Mouse (Mus musculus) testis, adult 2 months (tissue): ENCODE measurements around the gene Fam214a. TPM values are rescaled to one million over a fixed set of nuclear protein-coding genes. Genes with fewer than 3 reads are reported as not detected.
"Not testable (repeated sequence)": the region's sequence is repeated elsewhere in the genome, so short reads cannot be mapped to it uniquely, and the experiment has no call there.

Experiments used
- H3K27ac ChIP-seq: fragments of 200-500 bp; 2 replicates; pipeline ENCODE4 v1.5.1; 2012; ENCODE audit warnings: low read depth, low read length; ENCODE audit not compliant: control insufficient read depth, insufficient read depth
- H3K27me3 ChIP-seq: fragments of 200-500 bp; 2 replicates; pipeline ENCODE4 v1.6.1; 2012; ENCODE audit warnings: mild to moderate bottlenecking, low read length, moderate library complexity; ENCODE audit not compliant: control insufficient read depth, insufficient read depth
- H3K36me3 ChIP-seq: fragments of 200-500 bp; 2 replicates; pipeline ENCODE4 v1.6.1; 2012; ENCODE audit warnings: mild to moderate bottlenecking, low read length; ENCODE audit not compliant: control insufficient read depth, insufficient read depth
- H3K4me1 ChIP-seq: fragments of 200-500 bp; 2 replicates; pipeline ENCODE4 v1.6.1; 2012; ENCODE audit warnings: low read length; ENCODE audit not compliant: control insufficient read depth, insufficient read depth
- H3K4me3 ChIP-seq: fragments of 200-500 bp; 2 replicates; pipeline ENCODE4 v1.5.1; 2012; ENCODE audit warnings: low read depth, mild to moderate bottlenecking, low read length, moderate library complexity, mixed read lengths; ENCODE audit not compliant: control insufficient read depth
- CTCF ChIP-seq: fragments of 200-500 bp; IDR thresholded peaks from 2 replicates; pipeline ENCODE4 v1.5.1; 2012; ENCODE audit warnings: low read depth, mild to moderate bottlenecking, inconsistent platforms, low read length, moderate library complexity; ENCODE audit not compliant: control insufficient read depth, insufficient read depth, insufficient replicate concordance
- POLR2A ChIP-seq: fragments of 200-500 bp; IDR thresholded peaks from 2 replicates; pipeline ENCODE4 v1.6.1; 2012; ENCODE audit warnings: low read depth, mild to moderate bottlenecking, inconsistent platforms, low read length, moderate library complexity; ENCODE audit not compliant: control insufficient read depth
- polyA plus RNA-seq: library from polyadenylated mRNA; depleted of rRNA; stranded (reverse); fragments of >200 nt; gene quantifications from 2 replicates; pipeline ENCODE4 v1.2.3, GENCODE M21; 2012

Gene Fam214a
- polyA plus RNA-seq, 1 experiment: 13.8 TPM

DNA sequence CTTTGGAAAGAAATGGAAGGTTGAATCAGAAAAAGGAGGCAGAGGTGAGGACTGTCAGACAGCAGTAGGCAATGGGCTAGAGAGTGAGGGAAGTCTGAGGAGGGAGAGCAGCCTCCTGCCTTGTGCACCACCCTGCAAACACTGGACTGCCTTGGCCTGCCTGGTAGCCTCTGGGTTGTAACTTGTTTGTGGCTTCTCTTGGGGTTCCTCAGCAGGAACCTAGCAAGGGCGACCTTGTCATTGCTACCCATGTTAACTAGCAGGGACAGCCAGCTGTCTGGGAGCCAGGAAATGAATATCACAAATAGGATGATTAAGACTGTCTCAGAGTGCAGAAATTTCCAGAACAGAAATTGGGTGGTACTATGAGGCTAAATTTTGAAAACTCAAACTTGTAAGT, 27.2 kb downstream of the Fam214a start:
- Histone ChIP-seq H3K27ac (no peak overlapping the region), H3K36me3 (no peaks in the 10 kb centered on the region), H3K27me3 (no peaks in the 10 kb centered on the region), H3K4me3 (no peak overlapping the region), H3K4me1 (peaks cover 4% of the 10 kb centered on the region)
- TF ChIP-seq CTCF: no peak
- no peak for TF ChIP-seq POLR2A

DNA sequence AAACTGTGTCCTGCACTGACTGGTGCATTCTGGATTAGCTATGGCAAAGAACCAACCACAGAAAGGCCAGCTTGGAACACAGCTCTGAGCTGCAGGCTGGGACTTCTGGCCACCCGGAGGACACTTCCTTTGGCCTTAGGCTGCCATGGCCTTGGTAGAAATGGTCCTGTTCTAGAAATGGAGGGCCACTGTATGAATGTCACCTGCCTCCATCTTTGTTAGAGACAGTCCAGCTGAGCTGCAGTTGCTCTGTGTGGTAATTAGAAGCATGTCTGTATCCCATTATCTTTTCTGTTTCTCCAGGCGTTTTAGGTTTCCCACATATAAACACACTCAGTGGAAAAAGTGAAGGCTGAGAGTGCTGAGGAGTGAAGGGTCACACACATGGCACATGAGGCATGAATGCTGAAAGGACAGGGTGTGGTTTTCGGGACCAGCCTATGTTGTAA, 29.0 kb downstream of the Fam214a start:
- Histone ChIP-seq H3K4me1 (peaks cover 2% of the 10 kb centered on the region), H3K27me3 (no peaks in the 10 kb centered on the region), H3K36me3 (no peaks in the 10 kb centered on the region), H3K27ac (no peak overlapping the region), H3K4me3 (no peak overlapping the region)
- no peak for TF ChIP-seq POLR2A
- no peak for TF ChIP-seq CTCF

DNA sequence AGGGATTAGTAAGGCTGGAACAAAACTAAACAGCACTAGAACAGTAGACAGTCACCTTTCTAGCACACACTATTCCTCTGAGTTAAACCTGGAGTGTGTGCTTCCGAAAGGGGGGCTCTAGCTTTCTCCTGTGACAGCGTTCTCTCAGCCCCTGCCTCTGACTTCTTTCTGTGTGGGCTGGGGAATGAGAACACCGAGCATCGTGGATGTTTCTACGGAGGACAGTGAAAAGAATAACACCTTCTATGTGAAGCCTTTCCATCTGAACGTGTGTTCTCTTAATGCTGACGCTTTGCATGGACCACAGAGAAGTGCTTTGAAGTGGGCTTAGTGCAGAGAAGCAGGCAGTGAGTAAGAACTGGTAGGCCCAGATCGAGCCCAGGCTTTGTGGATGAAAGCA, 29.5 kb downstream of the Fam214a start:
- Histone ChIP-seq H3K36me3 (no peaks in the 10 kb centered on the region), H3K4me3 (no peak overlapping the region), H3K27ac (no peak overlapping the region; the same call in 1 of the 2 replicates), H3K27me3 (no peaks in the 10 kb centered on the region), H3K4me1 (peaks cover 2% of the 10 kb centered on the region)
- TF ChIP-seq CTCF (no peak), POLR2A (no peak)

DNA sequence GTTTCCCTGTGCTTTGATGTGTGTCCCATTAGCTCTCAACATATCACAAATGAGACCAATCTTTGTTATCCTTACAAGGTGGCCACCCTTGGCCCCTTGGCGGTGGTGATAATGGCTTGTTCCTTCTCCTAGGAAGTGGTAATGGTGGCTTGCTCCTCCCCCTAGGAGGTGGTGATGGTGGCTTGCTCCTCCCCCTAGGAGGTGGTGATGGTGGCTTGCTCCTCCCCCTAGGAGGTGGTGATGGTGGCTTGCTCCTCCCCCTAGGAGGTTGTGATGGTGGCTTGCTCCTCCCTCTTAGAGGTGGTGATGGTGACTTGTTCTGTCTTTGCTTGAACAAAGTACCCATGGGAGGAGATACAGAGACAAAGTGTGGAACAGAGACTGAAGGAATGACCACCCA, 30.0 kb downstream of the Fam214a start:
- not testable (repeated sequence) for H3K27me3 ChIP-seq, H3K4me3 ChIP-seq, H3K4me1 ChIP-seq, H3K27ac ChIP-seq, H3K36me3 ChIP-seq

DNA sequence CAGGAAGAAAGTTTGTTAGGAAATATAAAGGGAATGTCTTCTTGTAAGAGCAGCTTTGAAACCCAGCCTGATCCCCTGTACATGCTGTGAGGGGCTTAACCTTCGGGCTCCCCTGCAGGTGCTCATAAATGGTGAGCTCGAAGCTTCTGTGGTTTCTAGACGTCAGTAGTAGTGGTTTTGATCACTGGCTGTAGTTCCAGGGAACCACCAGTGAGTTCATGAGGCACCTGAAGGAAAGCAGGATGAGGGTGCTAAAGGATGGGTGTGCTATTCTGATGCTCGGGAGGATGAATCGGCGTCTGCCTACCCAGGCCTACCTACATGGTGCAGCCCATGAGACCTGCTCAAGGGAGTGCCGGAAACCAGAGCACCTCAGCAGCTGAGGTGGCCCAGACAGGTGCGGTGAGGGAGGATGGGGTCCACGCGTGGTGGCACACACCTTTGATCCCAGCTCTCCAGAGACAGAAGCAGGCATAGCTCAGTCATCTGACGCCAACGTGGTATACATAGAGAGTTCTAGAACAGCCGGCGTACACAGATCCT, 32.6 kb downstream of the Fam214a start:
- TF ChIP-seq CTCF: no peak
- no peak for TF ChIP-seq POLR2A
- H3K4me1 ChIP-seq: peaks cover 2% of the 10 kb centered on the region; the same call in 1 of the 2 replicates
- no peaks in the 10 kb centered on the region for H3K36me3 ChIP-seq
- no peaks in the 10 kb centered on the region for H3K27me3 ChIP-seq
- no peak overlapping the region for H3K4me3 ChIP-seq
- no peak overlapping the region for H3K27ac ChIP-seq

DNA sequence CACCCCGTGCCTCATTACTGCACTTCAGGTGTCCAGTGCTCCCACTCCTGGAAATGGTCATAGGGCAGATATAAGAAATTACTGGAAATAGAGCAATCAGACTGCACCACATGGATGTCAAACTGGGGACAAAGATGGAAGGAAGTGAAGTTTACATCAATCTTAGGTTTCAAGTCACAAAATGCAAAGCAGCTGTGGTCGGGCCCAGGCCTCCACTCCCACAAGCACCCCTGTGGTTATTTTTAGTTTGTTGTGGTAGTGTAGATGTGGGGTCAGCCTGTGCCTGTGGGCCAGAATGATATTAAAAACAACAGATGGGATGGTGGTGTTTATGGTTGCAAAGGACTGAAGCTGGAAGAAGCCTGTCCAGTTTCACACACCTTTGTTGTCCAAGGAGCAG, 33.1 kb downstream of the Fam214a start:
- TF ChIP-seq CTCF (no peak), POLR2A (no peak)
- Histone ChIP-seq H3K4me3 (no peak overlapping the region), H3K27ac (no peak overlapping the region), H3K36me3 (no peaks in the 10 kb centered on the region), H3K4me1 (peaks cover 2% of the 10 kb centered on the region; the same call in 1 of the 2 replicates), H3K27me3 (no peaks in the 10 kb centered on the region)

DNA sequence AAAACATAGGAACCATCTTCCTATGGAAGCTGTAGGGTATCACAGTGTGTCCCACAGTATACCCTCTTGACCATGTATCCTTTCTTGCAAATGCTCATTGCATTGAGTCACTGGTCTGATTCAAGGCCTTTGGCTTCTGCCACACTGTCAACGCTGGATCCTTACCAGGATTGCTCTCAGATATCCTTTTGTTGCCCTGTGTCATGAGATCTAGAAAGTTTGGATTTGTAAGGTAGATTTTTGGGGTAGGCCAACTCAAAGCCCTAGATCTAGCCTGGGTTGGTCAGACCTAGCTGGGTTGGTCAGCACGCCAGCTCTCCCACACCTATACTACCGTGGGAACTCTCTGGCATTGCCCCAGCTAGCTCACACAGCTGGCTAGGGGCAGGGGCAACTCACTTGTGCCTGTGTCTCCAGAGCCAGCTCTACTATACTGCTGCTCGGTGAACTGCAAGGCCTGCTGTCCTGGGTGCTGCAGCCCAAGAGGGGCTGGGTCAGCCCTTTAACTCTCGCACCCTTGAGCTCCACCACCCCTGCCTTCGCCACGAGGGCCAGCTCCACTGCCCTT, 36.3 kb downstream of the Fam214a start:
- Histone ChIP-seq H3K36me3 (no peaks in the 10 kb centered on the region), H3K4me3 (no peak overlapping the region), H3K27ac (0 out of 2 replicates have a peak overlapping the region, but pooled peaks have one; percentile 24), H3K27me3 (no peaks in the 10 kb centered on the region), H3K4me1 (peaks cover 2% of the 10 kb centered on the region; the same call in 1 of the 2 replicates)
- TF ChIP-seq CTCF (no peak), POLR2A (no peak)

DNA sequence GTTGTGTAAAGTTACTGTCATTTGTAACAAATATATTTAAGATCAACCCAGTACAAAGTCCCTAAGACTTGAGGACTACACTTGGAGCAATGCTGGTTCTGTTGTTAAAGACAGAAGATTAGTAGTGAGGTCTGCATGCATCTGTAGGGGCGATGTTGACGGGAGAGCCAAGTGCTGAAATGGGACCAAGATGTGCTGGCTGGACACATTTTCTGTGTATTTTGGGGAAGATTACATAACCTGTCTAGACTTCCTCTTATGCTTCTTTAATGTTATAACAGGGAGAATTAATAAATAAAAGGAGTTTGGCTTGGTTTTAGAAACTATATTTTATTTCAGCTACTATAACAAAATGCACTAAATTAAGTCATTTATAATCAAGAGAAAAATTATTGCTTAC, 37.3 kb downstream of the Fam214a start:
- TF ChIP-seq POLR2A: no peak
- no peak for TF ChIP-seq CTCF
- Histone ChIP-seq H3K27me3 (no peaks in the 10 kb centered on the region), H3K27ac (no peak overlapping the region; the same call in 1 of the 2 replicates), H3K36me3 (no peaks in the 10 kb centered on the region), H3K4me3 (no peak overlapping the region), H3K4me1 (peaks cover 2% of the 10 kb centered on the region; the same call in 1 of the 2 replicates)
